Mouse (Mus musculus) midbrain, embryonic 13.5 days (tissue): ENCODE measurements around the gene Irf9. TPM values are rescaled to one million over a fixed set of nuclear protein-coding genes. Genes with fewer than 3 reads are reported as not detected.
A peak's percentile ranks its signal among the peaks of the same experiment; 100 is the strongest.

ENCODE experiments used
- ATAC-seq: fragments of 200-750 bp; cut with Nextera tagmentation; 2 replicates; pipeline ENCODE4 v1.8.0; 2017; ENCODE audit warnings: mild to moderate bottlenecking, moderate TSS enrichment, moderate library complexity
- H3K27ac ChIP-seq: fragments of 300-500 bp; sonication (generic); 2 replicates; pipeline ENCODE4 v1.5.1; 2015; ENCODE audit warnings: inconsistent platforms, mild to moderate bottlenecking, moderate library complexity
- H3K27me3 ChIP-seq: fragments of 300-500 bp; sonication (generic); 2 replicates; pipeline ENCODE4 v1.6.1; 2015; ENCODE audit warnings: mild to moderate bottlenecking, inconsistent platforms
- H3K36me3 ChIP-seq: fragments of 300-500 bp; sonication (generic); 2 replicates; pipeline ENCODE4 v1.6.1; 2015; ENCODE audit warnings: mild to moderate bottlenecking, inconsistent platforms
- H3K4me1 ChIP-seq: fragments of 300-500 bp; sonication (generic); replicated peaks from 2 replicates; pipeline ENCODE4 v1.6.1; 2015; ENCODE audit warnings: inconsistent platforms
- H3K4me2 ChIP-seq: fragments of 300-500 bp; sonication (generic); replicated peaks from 2 replicates; pipeline ENCODE4 v1.6.1; 2015; ENCODE audit warnings: moderate library complexity, mild to moderate bottlenecking, inconsistent platforms
- H3K4me3 ChIP-seq: fragments of 300-500 bp; sonication (generic); replicated peaks from 2 replicates; pipeline ENCODE4 v1.5.1; 2015; ENCODE audit warnings: mild to moderate bottlenecking, inconsistent platforms
- H3K9ac ChIP-seq: fragments of 300-500 bp; sonication (generic); replicated peaks from 2 replicates; pipeline ENCODE4 v1.6.1; 2015; ENCODE audit warnings: mild to moderate bottlenecking, inconsistent platforms
- H3K9me3 ChIP-seq: fragments of 300-500 bp; sonication (generic); 2 replicates; pipeline ENCODE4 v1.6.1; 2016; ENCODE audit warnings: mild to moderate bottlenecking, inconsistent platforms
- WGBS: fragments of 180-500 bp; shearing (Covaris S2); methylation state at CpG from one replicate; pipeline ENCODE4 v1.1.7; 2015; 5-methylcytosine and 5-hydroxymethylcytosine counted together
- polyA plus RNA-seq: library from polyadenylated mRNA; unstranded; fragments of >200 nt; fragmentation: Nextera tagmentation; extraction: Ambion mirVana; gene quantifications from 2 replicates; pipeline ENCODE4 v1.2.1, GENCODE M21; 2015

The Irf9 gene
- 7.8 and 8.7 TPM in 2 replicates for polyA plus RNA-seq

DNA sequence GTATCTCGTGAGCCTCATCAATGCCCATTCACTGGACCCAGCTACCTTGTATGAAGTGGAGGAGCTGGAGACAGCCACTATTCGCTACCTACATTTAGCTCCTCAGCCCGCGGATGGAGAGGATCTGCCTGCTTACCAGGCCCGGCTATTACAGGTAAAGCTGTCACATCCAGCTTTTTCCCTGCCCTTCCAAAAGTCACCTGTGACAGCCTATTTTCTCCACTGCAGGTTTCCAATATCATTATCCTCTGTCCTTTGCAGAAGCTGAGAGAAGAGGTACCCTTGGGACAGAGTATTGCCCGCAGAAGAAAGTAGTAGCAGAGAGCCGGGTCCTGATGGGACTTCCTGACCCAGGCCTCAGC lies at the start of gene Irf9:
Gene Irf9 (plus strand): TSS at position 301 of the 362 bp plus-strand sequence.
- Histone ChIP-seq H3K9ac (0 out of 2 replicates have a peak within 1 kb of the TSS, but pooled peaks have one; percentile 41), H3K4me2 (peak within 1 kb of the TSS; percentile 32), H3K27ac (no peak within 1 kb of the TSS), H3K4me1 (peaks cover 7% of the 10 kb centered on the region; the same call in 1 of the 2 replicates), H3K27me3 (no peaks in the 10 kb centered on the region), H3K4me3 (peak within 1 kb of the TSS; percentile 20), H3K9me3 (no peaks in the 10 kb centered on the region), H3K36me3 (peaks cover 90% of the 10 kb centered on the region)
- ATAC-seq: no peak
- WGBS: 87% methylated on average over 7 of the region's 7 CpGs

DNA sequence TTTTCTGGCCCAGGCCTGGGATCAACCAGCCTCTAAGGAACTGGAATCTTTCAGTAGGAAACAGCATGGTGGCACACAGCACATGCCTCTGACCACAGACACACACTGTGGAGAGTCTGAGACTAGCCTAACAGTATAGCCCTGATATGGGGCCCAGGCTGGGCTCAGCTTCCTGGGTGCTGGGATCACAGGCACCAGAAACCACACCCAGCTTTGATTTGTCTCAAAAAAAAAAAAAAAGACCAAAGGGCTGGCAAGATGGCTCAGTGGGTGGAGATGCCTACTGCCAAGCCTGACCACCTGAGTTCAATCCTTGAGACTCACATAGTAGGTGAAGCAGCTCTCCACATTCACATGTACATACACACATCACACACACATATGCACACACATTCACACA lies 48.7 kb upstream of the Irf9 start:
- Histone ChIP-seq H3K4me1 (peaks cover 7% of the 10 kb centered on the region), H3K4me2 (no peak overlapping the region), H3K9ac (no peak overlapping the region), H3K27ac (no peak overlapping the region), H3K27me3 (no peaks in the 10 kb centered on the region), H3K36me3 (no peaks in the 10 kb centered on the region), H3K9me3 (no peaks in the 10 kb centered on the region), H3K4me3 (no peak overlapping the region)
- ATAC-seq: no peak

DNA sequence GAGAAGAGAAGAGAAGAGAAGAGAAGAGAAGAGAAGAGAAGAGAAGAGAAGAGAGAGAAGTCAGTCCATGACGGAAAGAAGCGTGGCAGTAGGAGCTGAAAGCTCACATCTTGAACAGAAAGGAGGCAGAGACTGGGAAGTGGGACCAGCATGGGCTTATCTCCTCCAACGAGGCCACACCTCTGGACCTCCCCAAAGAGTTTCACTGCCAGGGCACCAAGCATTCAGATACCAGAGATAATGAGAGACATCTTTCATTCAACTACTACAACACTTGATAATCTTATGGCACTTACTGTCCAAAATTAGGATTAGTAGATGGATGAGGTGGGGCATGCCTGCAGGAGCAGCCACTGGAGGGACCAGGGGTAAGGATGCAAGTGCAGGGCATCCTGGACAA lies 47.6 kb upstream of the Irf9 start:
- no peak for ATAC-seq
- Histone ChIP-seq H3K9me3 (no peaks in the 10 kb centered on the region), H3K9ac (no peak overlapping the region), H3K27ac (no peak overlapping the region), H3K4me1 (peaks cover 7% of the 10 kb centered on the region), H3K4me3 (no peak overlapping the region), H3K4me2 (no peak overlapping the region), H3K27me3 (no peaks in the 10 kb centered on the region), H3K36me3 (no peaks in the 10 kb centered on the region)
- WGBS: 81% methylated on average over 3 of the region's 3 CpGs

DNA sequence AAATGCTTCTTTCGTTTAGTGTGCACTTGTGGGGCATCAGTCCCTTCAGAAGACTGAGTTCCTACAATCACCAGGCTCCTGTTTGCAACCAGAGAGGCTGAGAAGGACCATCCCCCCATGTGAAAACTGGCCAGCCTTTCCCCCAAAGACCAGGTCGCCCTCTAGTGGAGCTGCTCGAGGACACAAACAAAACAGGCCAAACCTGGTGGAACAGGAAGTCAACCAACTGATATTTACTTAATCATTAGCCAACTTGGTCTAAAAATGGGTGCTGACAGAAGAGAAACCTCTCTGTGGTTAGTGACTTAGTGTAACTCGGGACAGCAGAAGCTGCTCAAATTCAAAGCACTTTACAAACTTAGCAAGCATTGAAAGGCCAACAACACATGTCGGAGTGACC lies 46.4 kb upstream of the Irf9 start:
- H3K4me1 ChIP-seq: peaks cover 18% of the 10 kb centered on the region
- ATAC-seq: no peak
- H3K27ac ChIP-seq: no peak overlapping the region
- H3K9ac ChIP-seq: no peak overlapping the region
- WGBS: 29% methylated on average over 5 of the region's 5 CpGs
- no peaks in the 10 kb centered on the region for H3K36me3 ChIP-seq
- no peaks in the 10 kb centered on the region for H3K9me3 ChIP-seq
- H3K4me3 ChIP-seq: no peak overlapping the region
- no peaks in the 10 kb centered on the region for H3K27me3 ChIP-seq
- no peak overlapping the region for H3K4me2 ChIP-seq

DNA sequence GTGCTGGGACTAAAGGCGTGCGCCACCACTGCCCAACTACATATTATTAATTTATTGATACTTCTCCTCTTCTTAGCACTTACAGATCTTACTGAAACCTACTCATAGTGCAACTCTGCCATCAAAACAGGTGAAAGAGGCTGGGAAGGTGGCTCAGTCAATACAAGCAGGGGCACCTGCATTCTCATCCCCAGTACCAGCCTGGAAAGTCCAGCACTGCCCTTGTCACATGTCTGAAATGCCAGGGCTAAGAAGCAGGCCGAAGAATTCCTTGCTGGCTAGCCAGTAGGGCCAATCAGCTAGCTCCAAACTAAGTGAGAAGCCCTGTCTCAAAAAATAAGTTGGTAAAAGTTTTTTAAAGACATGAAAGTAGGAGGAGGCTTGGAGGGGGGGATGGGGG lies 45.8 kb upstream of the Irf9 start:
- no peaks in the 10 kb centered on the region for H3K9me3 ChIP-seq
- H3K4me1 ChIP-seq: peaks cover 23% of the 10 kb centered on the region
- no peak for ATAC-seq
- H3K4me2 ChIP-seq: no peak overlapping the region
- H3K36me3 ChIP-seq: 0 out of 2 replicates have a peak, but pooled peaks cover under 1% of the 10 kb centered on the region
- H3K4me3 ChIP-seq: no peak overlapping the region
- H3K27ac ChIP-seq: no peak overlapping the region
- H3K27me3 ChIP-seq: no peaks in the 10 kb centered on the region
- H3K9ac ChIP-seq: no peak overlapping the region
- WGBS: 90% methylated on average over 3 of the region's 3 CpGs

DNA sequence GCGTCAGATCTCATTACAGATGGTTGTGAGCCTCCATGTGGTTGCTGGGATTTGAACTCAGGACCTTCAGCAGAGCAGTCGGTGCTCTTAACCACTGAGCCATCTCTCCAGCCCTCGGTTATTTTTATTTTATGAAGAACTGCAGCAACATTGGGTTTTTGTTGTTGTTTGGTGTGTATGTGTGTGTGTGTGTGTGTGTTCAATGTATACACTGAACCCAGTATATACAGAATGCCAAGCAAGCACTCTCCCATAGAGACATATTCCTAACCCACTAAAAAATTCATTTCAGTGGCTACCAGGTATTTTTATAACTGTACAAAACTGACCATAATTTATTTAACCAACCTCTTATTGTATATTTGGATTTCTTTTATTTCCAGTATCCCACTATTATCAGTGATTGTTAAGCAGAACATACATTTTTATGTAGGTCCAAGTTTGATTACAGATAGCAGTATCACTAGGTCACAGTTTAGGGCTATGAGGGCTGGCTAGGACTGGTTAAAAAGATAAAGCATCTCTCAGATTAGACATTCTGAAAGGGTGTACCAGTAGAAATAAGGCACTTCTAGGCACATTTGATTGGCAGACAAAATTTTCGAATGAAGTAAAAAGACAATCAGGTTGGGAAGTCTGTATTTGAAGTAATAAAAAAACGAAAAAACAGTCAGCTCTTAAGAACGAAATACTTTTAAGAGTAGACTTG lies 44.5 kb upstream of the Irf9 start:
- Histone ChIP-seq H3K27ac (no peak overlapping the region), H3K4me2 (peak overlapping the region; percentile 86), H3K9ac (peak overlapping the region; percentile 51; the same call in 1 of the 2 replicates), H3K4me1 (peaks cover 24% of the 10 kb centered on the region), H3K4me3 (peak overlapping the region; percentile 56), H3K27me3 (no peaks in the 10 kb centered on the region), H3K36me3 (peaks cover 14% of the 10 kb centered on the region), H3K9me3 (no peaks in the 10 kb centered on the region)
- no peak for ATAC-seq
- 57% methylated on average over 6 of the region's 6 CpGs for WGBS

DNA sequence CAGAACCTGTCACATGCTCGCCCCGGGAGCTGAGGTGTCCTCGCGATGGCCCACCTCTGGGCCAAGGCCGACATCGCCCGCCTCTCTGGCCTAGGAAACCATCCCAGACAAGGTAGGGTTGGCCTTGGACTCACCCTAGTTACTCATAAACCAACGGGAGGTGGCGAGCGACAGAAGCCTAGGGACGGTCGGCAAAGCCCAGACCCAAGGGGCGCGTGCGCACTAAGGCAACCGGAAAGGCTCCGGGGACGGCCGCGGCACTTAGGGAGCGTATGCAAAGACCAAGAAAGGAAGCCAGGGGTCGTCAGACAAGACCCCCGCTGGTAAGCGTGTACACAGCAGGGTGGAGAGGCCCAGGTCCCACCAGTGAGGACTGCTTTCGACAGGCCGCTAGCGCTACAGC lies 43.6 kb upstream of the Irf9 start, which contains the start of gene Dcaf11:
Gene Dcaf11 (plus strand): TSS at position 208 of the 403 bp plus-strand sequence.
- no peaks in the 10 kb centered on the region for H3K9me3 ChIP-seq
- H3K27me3 ChIP-seq: no peaks in the 10 kb centered on the region
- H3K4me2 ChIP-seq: peak within 1 kb of the TSS; percentile 86
- peaks cover 21% of the 10 kb centered on the region for H3K36me3 ChIP-seq
- peak within 1 kb of the TSS; percentile 97 for H3K27ac ChIP-seq
- H3K4me1 ChIP-seq: peaks cover 24% of the 10 kb centered on the region
- peak within 1 kb of the TSS; percentile 76 for H3K9ac ChIP-seq
- peak; percentile 87 for ATAC-seq
- under 1% methylated on average over 27 of the region's 27 CpGs for WGBS
- H3K4me3 ChIP-seq: peak within 1 kb of the TSS; percentile 56

DNA sequence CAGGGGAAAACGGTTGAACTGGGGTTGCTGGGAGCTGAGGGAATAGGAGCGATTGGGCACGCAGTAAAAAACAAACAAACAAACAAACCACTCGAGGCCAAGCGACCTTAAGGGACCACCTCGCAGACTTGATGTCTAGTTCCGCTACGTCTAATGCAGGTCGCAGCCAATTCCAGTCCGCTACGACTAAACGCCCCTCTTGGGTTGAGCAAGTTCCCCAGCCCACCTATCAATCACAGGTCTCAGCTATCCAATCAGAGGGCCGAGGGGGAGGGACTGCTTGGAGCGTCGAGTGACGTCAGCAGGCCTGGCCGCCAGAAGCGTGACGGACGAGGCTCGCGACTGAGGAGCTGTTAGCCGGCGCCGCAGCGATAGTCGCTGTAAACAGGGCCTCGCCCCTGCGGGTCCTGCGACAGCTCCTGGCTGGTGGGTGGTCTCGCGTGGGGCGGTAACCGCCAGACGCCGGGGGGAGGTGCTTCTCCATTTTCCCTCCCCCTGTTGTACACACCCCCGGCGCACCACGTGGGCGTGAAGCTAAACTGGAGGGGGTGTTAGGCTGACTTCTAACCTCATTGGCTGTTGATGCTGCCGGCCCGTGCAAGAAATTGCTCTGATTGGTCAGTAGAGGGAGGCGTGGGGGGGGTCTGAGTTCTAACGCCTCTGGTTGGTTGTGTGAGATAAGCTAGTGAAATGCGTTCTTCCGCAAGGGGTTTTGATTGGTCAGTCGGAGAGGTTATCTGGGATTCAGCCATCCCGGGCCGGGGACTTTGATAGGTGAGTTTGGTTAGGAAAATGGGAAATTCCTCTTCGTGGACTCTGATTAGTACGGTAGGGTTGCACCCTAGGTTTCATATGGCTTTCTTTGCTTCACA lies 42.9 kb upstream of the Irf9 start, which contains the start of gene A730061H03Rik:
Gene A730061H03Rik (minus strand): TSS at position 205 of the 872 bp plus-strand sequence.
- peak; percentile 98 for ATAC-seq
- peaks cover 24% of the 10 kb centered on the region for H3K4me1 ChIP-seq

DNA sequence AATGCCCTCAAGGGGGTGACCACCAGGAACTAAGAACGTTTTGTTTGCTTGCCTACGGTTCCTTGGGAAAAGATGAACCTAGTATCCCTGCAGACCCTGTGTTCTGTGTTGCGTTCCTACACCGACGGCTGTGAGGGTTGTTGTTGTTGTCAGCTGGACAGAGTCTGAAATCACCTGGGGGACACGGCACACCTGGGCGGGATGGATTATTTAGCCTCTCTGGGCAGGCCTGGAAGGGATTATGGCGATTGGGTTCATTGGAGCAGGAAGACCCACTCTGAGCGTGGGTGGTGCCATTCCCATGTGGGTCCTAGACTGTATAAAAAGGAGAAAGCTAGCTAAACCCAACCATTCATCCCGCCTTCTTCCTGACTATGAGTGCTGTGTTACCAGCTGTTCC lies 41.5 kb upstream of the Irf9 start:
- peaks cover 24% of the 10 kb centered on the region for H3K4me1 ChIP-seq
- H3K4me3 ChIP-seq: 0 out of 2 replicates have a peak overlapping the region, but pooled peaks have one; percentile 56
- peak overlapping the region; percentile 86 for H3K4me2 ChIP-seq
- no peaks in the 10 kb centered on the region for H3K9me3 ChIP-seq
- H3K27ac ChIP-seq: no peak overlapping the region
- no peak overlapping the region for H3K9ac ChIP-seq
- no peaks in the 10 kb centered on the region for H3K27me3 ChIP-seq
- peaks cover 42% of the 10 kb centered on the region for H3K36me3 ChIP-seq
- 91% methylated on average over 10 of the region's 10 CpGs for WGBS
- no peak for ATAC-seq

More for the DNA sequence above, 42.9 kb upstream of the Irf9 start, which contains the start of gene A730061H03Rik:
- H3K36me3 ChIP-seq: peaks cover 28% of the 10 kb centered on the region
- H3K9me3 ChIP-seq: no peaks in the 10 kb centered on the region
- peak within 1 kb of the TSS; percentile 86 for H3K4me2 ChIP-seq
- peak within 1 kb of the TSS; percentile 56 for H3K4me3 ChIP-seq
- peak within 1 kb of the TSS; percentile 76 for H3K9ac ChIP-seq
- no peaks in the 10 kb centered on the region for H3K27me3 ChIP-seq
- under 1% methylated on average over 51 of the region's 51 CpGs for WGBS
- peak within 1 kb of the TSS; percentile 97 for H3K27ac ChIP-seq

DNA sequence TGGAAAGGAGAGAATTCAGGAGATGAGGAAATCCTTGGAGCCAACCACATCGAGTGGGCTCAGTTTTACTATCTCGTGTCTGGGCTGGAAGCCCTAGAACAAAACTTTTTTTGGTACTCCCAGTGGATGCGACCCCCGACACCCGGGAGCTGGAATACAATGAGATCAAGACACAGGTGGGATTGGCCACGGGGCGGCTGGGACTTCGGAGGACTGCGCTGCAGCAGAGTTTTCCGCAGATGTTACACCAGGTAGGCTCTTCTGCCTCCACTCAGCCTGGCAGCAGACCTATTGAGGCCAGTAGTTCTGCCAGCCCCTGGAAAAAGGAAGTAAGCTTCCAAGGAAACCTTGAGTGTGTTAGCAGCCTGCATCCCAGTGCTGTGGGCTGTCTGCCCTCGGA lies 40.1 kb upstream of the Irf9 start:
- WGBS: 90% methylated on average over 11 of the region's 11 CpGs
- no peaks in the 10 kb centered on the region for H3K9me3 ChIP-seq
- H3K9ac ChIP-seq: no peak overlapping the region

DNA sequence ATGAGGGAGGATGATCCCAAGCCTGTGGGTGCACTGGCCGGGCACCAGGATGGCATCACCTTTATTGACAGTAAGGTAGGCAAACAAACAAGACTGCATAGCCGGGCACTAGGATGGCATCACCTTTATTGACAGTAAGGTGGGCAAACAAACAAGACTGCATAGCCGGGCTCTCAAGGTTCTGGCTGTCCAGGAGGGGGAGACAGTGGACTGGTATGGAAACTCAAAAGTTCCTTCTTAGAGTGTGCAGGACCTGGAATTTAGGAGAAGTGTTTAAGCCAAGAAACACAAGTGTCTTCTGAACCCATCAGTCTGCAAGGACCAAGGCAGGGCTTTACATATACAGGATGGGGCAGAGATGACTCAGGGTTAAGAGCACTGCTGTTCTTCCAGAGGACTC lies 37.6 kb upstream of the Irf9 start:
- H3K4me3 ChIP-seq: no peak overlapping the region
- ATAC-seq: no peak
- H3K4me2 ChIP-seq: no peak overlapping the region
- H3K27ac ChIP-seq: no peak overlapping the region
- H3K9ac ChIP-seq: no peak overlapping the region
- peaks cover 81% of the 10 kb centered on the region for H3K36me3 ChIP-seq
- H3K9me3 ChIP-seq: no peaks in the 10 kb centered on the region
- H3K4me1 ChIP-seq: peaks cover 17% of the 10 kb centered on the region
- no peaks in the 10 kb centered on the region for H3K27me3 ChIP-seq
- WGBS: 86% methylated on average over 3 of the region's 3 CpGs

More for the DNA sequence above, 40.1 kb upstream of the Irf9 start:
- Histone ChIP-seq H3K27ac (no peak overlapping the region), H3K36me3 (peaks cover 56% of the 10 kb centered on the region), H3K4me2 (no peak overlapping the region), H3K4me1 (peaks cover 24% of the 10 kb centered on the region), H3K4me3 (no peak overlapping the region), H3K27me3 (no peaks in the 10 kb centered on the region)
- no peak for ATAC-seq

DNA sequence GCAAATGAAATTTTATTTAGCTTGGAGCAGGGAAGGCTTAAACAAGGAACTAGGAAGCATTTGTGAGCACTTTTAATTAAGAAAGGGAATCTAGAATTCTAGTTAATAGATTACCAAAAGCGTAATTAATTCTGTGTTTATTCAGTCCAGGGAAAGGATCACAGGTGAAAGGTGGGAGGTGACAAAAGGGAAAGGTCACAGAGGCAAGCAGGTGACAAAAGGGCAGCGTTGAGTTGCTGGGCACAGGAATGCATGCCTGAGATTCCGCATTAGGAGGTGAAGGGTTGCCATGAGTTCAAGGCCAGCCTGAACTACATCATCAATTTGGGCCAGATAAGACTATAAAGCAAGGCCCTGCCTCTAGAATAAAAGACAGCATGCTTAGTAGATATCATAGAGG lies 35.9 kb upstream of the Irf9 start:
- Histone ChIP-seq H3K27me3 (no peaks in the 10 kb centered on the region), H3K4me3 (no peak overlapping the region), H3K36me3 (peaks cover 84% of the 10 kb centered on the region), H3K9ac (0 out of 2 replicates have a peak overlapping the region, but pooled peaks have one; percentile 14), H3K4me2 (no peak overlapping the region), H3K9me3 (no peaks in the 10 kb centered on the region), H3K4me1 (0 out of 2 replicates have a peak, but pooled peaks cover 2% of the 10 kb centered on the region), H3K27ac (no peak overlapping the region)
- no peak for ATAC-seq
- WGBS: 89% methylated on average over 3 of the region's 3 CpGs
